20 mouse cellular contexts compared by ENCODE assay signal in genomic region chr4:118156559-118156958, GRCm38 (mm10). TPM values are rescaled to one million over a fixed set of nuclear protein-coding genes. Genes with fewer than 3 reads are reported as not detected.
DNase-seq lines count a peak whose midpoint lies in the region; ATAC-seq and TF ChIP-seq lines count a peak whose summit lies in the region.
"Had no signal": no experiment of that assay in that cellular context is flagged by ENCODE, and none has a peak within 500 bp of the region (broad histone marks: within the 10 kb centered on the region; RNA-seq: fewer than 3 reads in every experiment).

No protein-coding gene starts in this region.

- H3K4me1 ChIP-seq in hindbrain, embryonic 14.5 days (replicated peaks; ENCODE audit: control insufficient read depth, insufficient read depth, low read length): no peaks in the 10 kb centered on the region
- H3K4me1 ChIP-seq in hindbrain, embryonic 10.5 days (replicated peaks): no peaks in the 10 kb centered on the region
- no peaks in the 10 kb centered on the region for H3K4me1 ChIP-seq in midbrain, postnatal 0 days (ENCODE audit: insufficient read depth, low read length)
- H3K4me1 ChIP-seq in midbrain, embryonic 10.5 days: no peaks in the 10 kb centered on the region
- H3K4me1 ChIP-seq in neural tube, embryonic 15.5 days: peaks cover 2% of the 10 kb centered on the region; the same call in 1 of the 2 replicates
- H3K4me1 ChIP-seq: forebrain, embryonic 12.5 days; heart, embryonic 13.5 days; midbrain, embryonic 12.5 days had no signal

- WGBS in hindbrain, embryonic 14.5 days: 61% methylated on average over 15 of the region's 15 CpGs
- 90% methylated on average over 15 of the region's 15 CpGs for whole genome bisulfite sequencing in hindbrain, embryonic 10.5 days
- WGBS in midbrain, postnatal 0 days: 75% methylated on average over 15 of the region's 15 CpGs
- 89% methylated on average over 15 of the region's 15 CpGs for WGBS in midbrain, embryonic 10.5 days
- 74% methylated on average over 15 of the region's 15 CpGs for WGBS in neural tube, embryonic 15.5 days

- H3K9me3 ChIP-seq in hindbrain, embryonic 14.5 days (ENCODE audit: control insufficient read depth, low read length): no peaks in the 10 kb centered on the region
- H3K9me3 ChIP-seq in hindbrain, embryonic 10.5 days: no peaks in the 10 kb centered on the region
- no peaks in the 10 kb centered on the region for H3K9me3 ChIP-seq in midbrain, postnatal 0 days (ENCODE audit: low read length)
- H3K9me3 ChIP-seq in midbrain, embryonic 10.5 days (replicated peaks): no peaks in the 10 kb centered on the region
- no peaks in the 10 kb centered on the region for H3K9me3 ChIP-seq in neural tube, embryonic 15.5 days (replicated peaks)
- H3K9me3 ChIP-seq: forebrain, embryonic 12.5 days; heart, embryonic 13.5 days; midbrain, embryonic 12.5 days had no signal

- no peak overlapping the region for H3K9ac ChIP-seq in hindbrain, embryonic 14.5 days
- H3K9ac ChIP-seq in midbrain, postnatal 0 days (replicated peaks; ENCODE audit: low read length, poor library complexity, severe bottlenecking): no peak overlapping the region
- no peak overlapping the region for H3K9ac ChIP-seq in neural tube, embryonic 15.5 days (replicated peaks)
- H3K9ac ChIP-seq: forebrain, embryonic 12.5 days; heart, embryonic 13.5 days; midbrain, embryonic 12.5 days had no signal

- H3K4me3 ChIP-seq in hindbrain, embryonic 14.5 days (replicated peaks; ENCODE audit: low read length): no peak overlapping the region
- no peak overlapping the region for H3K4me3 ChIP-seq in hindbrain, embryonic 10.5 days
- no peak overlapping the region for H3K4me3 ChIP-seq in midbrain, postnatal 0 days (ENCODE audit: low read depth, low read length)
- no peak overlapping the region for H3K4me3 ChIP-seq in midbrain, embryonic 10.5 days
- no peak overlapping the region for H3K4me3 ChIP-seq in neural tube, embryonic 15.5 days (replicated peaks)
- H3K4me3 ChIP-seq: forebrain, embryonic 12.5 days; gastrocnemius, adult 2 months; heart, embryonic 13.5 days; midbrain, embryonic 12.5 days had no signal

- TF ChIP-seq CTCF in midbrain, postnatal 0 days (IDR thresholded peaks at IDR 0.05): no peak

- no peak overlapping the region for H3K27ac ChIP-seq in hindbrain, embryonic 14.5 days
- H3K27ac ChIP-seq in hindbrain, embryonic 10.5 days: no peak overlapping the region
- H3K27ac ChIP-seq in midbrain, postnatal 0 days (ENCODE audit: low read depth, low read length): no peak overlapping the region
- H3K27ac ChIP-seq in midbrain, embryonic 10.5 days (replicated peaks): no peak overlapping the region
- H3K27ac ChIP-seq in neural tube, embryonic 15.5 days (replicated peaks): 0 out of 2 replicates have a peak overlapping the region, but pooled peaks have one; percentile 33
- H3K27ac ChIP-seq: forebrain, embryonic 12.5 days; heart, embryonic 13.5 days; kidney, postnatal 0 days; midbrain, embryonic 12.5 days had no signal

- no peak overlapping the region for H3K4me2 ChIP-seq in hindbrain, embryonic 14.5 days (replicated peaks)
- no peak overlapping the region for H3K4me2 ChIP-seq in midbrain, postnatal 0 days (ENCODE audit: low read depth, low read length, poor library complexity, severe bottlenecking)
- H3K4me2 ChIP-seq in neural tube, embryonic 15.5 days: no peak overlapping the region
- H3K4me2 ChIP-seq: forebrain, embryonic 12.5 days; heart, embryonic 13.5 days; midbrain, embryonic 12.5 days had no signal

- ATAC-seq in hindbrain, embryonic 14.5 days (ENCODE audit: low FRiP score): 0 out of 2 replicates have a peak, but pooled peaks have one; percentile 36
- ATAC-seq in midbrain, postnatal 0 days (ENCODE audit: low FRiP score): no peak
- ATAC-seq in neural tube, embryonic 15.5 days (ENCODE audit: low FRiP score): peak; percentile 50; the same call in 1 of the 2 replicates
- ATAC-seq: activated CD4-positive, CD25-positive, alpha-beta regulatory T cell, adult 4 months; intestine, postnatal 0 days; Patski had no signal

- DNase-seq in hindbrain, embryonic 14.5 days (ENCODE audit: low spot score): no peak
- no peak for DNase-seq in hindbrain, embryonic 10.5 days (ENCODE audit: low spot score)
- DNase-seq in midbrain, postnatal 0 days (ENCODE audit: low spot score): peak; percentile 52
- DNase-seq in midbrain, embryonic 10.5 days (ENCODE audit: low spot score): no peak
- DNase-seq in cerebellum, postnatal 10 days: peak; percentile 74 to 82
- DNase-seq in Muller cell, postnatal 12 days (ENCODE audit: inconsistent ontology term): no peak
- no peak for DNase-seq in ovary, postnatal 10 days (ENCODE audit: low spot score)
- DNase-seq: adrenal gland, postnatal 25 days; gastrocnemius, adult 2 months; heart, postnatal 36 days; lung, adult 18-20 months; lung, postnatal 4 days had no signal

- H3K27me3 ChIP-seq in hindbrain, embryonic 14.5 days (ENCODE audit: control insufficient read depth, insufficient read depth, low read length): no peaks in the 10 kb centered on the region
- H3K27me3 ChIP-seq in hindbrain, embryonic 10.5 days (ENCODE audit: insufficient read depth, poor library complexity, severe bottlenecking): no peaks in the 10 kb centered on the region
- no peaks in the 10 kb centered on the region for H3K27me3 ChIP-seq in midbrain, postnatal 0 days (ENCODE audit: insufficient read depth, low read length)
- H3K27me3 ChIP-seq in midbrain, embryonic 10.5 days (ENCODE audit: low read depth, poor library complexity, severe bottlenecking): no peaks in the 10 kb centered on the region
- no peaks in the 10 kb centered on the region for H3K27me3 ChIP-seq in neural tube, embryonic 15.5 days (replicated peaks)
- H3K27me3 ChIP-seq: forebrain, embryonic 12.5 days; heart, embryonic 13.5 days; midbrain, embryonic 12.5 days; Patski had no signal

- H3K36me3 ChIP-seq in hindbrain, embryonic 14.5 days (replicated peaks; ENCODE audit: control insufficient read depth, insufficient read depth): peaks cover 99% of the 10 kb centered on the region
- H3K36me3 ChIP-seq in hindbrain, embryonic 10.5 days: peaks cover 100% of the 10 kb centered on the region
- H3K36me3 ChIP-seq in midbrain, postnatal 0 days (ENCODE audit: insufficient read depth, low read length): peaks cover 90% of the 10 kb centered on the region
- peaks cover 99% of the 10 kb centered on the region for H3K36me3 ChIP-seq in midbrain, embryonic 10.5 days
- H3K36me3 ChIP-seq in neural tube, embryonic 15.5 days: peaks cover 92% of the 10 kb centered on the region

RNA-seq across cellular contexts. Expression of gene St3gal3, which starts 21.8 kb away (rescaled TPM):
- 10.8 and 11.5 TPM in 2 replicates for polyA plus RNA-seq in hindbrain, embryonic 14.5 days (2014; fragmentation: Nextera tagmentation; extraction: Ambion mirVana)
- 6.2 and 10.8 TPM in 2 replicates for polyA plus RNA-seq in hindbrain, embryonic 10.5 days (2016; fragmentation: Nextera tagmentation; extraction: Ambion mirVana)
- 41.9 and 46.3 TPM in 2 replicates for total RNA-seq in midbrain, postnatal 0 days (2014; rRNA removed)
- 10.6 and 10.7 TPM in 2 replicates for polyA plus RNA-seq in midbrain, postnatal 0 days (2015; fragmentation: Nextera tagmentation; extraction: Ambion mirVana)
- 7.3 and 7.8 TPM in 2 replicates for polyA plus RNA-seq in midbrain, embryonic 10.5 days (2016; fragmentation: Nextera tagmentation; extraction: Ambion mirVana)
- 13.8 and 18.3 TPM in 2 replicates for polyA plus RNA-seq in neural tube, embryonic 15.5 days (2015; fragmentation: Nextera tagmentation; extraction: Ambion mirVana)

RNA-seq across cellular contexts. Expression of gene Kdm4a, which starts 23.3 kb away (rescaled TPM):
- 52.8 and 53.7 TPM in 2 replicates for polyA plus RNA-seq in hindbrain, embryonic 14.5 days (2014; fragmentation: Nextera tagmentation; extraction: Ambion mirVana)
- 33.9 and 40.2 TPM in 2 replicates for polyA plus RNA-seq in hindbrain, embryonic 10.5 days (2016; fragmentation: Nextera tagmentation; extraction: Ambion mirVana)
- 88.8 and 90.9 TPM in 2 replicates for total RNA-seq in midbrain, postnatal 0 days (2014; rRNA removed)
- polyA plus RNA-seq in midbrain, postnatal 0 days (2015; fragmentation: Nextera tagmentation; extraction: Ambion mirVana): 32.0 and 34.8 TPM in 2 replicates
- polyA plus RNA-seq in midbrain, embryonic 10.5 days (2016; fragmentation: Nextera tagmentation; extraction: Ambion mirVana): 26.3 and 38.4 TPM in 2 replicates
- 40.2 and 40.6 TPM in 2 replicates for polyA plus RNA-seq in neural tube, embryonic 15.5 days (2015; fragmentation: Nextera tagmentation; extraction: Ambion mirVana)

Comparison
In these comparisons a context has a peak if more than half of its experiments do, and no peak if none do; other contexts are left out.
1. DNase-seq: peak in midbrain, postnatal 0 days (single experiment) and cerebellum, postnatal 10 days (2 of 2); none in hindbrain, embryonic 14.5 days (single experiment), hindbrain, embryonic 10.5 days (single experiment), midbrain, embryonic 10.5 days (single experiment), Muller cell, postnatal 12 days (single experiment) and ovary, postnatal 10 days (single experiment).